Mouse (Mus musculus) yolk sac, embryonic 10.5 days (tissue): ENCODE results near the gene Tchh.
"Not testable (repeated sequence)": the region's sequence is repeated elsewhere in the genome, so short reads cannot be mapped to it uniquely, and the experiment has no call there.

Source experiments
- DNase-seq: peaks from one replicate; pipeline ENCODE4 v3.0.0-alpha.2; 2017; ENCODE audit warnings: low spot score

The Tchh gene

GRCm38 (mm10) chr3:93442030-93442429 is at the start of gene Tchh:
TSS of gene Tchh (plus strand) at chr3:93442330.
- DNase-seq = no peak

DNA sequence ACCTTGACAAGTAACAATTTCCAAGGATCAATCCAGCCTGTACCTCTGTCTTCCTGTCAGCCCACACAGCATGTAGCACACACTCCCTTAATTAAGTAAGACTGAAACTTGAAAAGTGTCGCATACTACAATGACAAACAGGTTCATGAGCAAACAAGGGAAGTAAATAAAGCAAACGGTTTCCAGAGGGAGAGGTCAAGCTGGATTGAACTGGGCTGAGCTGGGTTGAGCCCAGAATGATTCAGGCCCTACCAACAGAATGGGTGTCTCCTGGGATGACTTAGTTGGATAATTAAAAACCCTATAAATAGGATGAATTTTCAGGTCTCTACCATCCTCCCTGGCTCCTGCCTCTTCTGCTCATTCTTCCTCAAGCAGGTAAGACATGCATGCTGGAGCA is 48.8 kb upstream of the Tchh start, which contains the start of gene Rptn:
Rptn (plus strand) TSS at position 334 of the 400 bp plus-strand sequence.
- DNase-seq = no peak

GRCm38 (mm10) chr3:93403936-93404335 is 38.2 kb upstream of the Tchh start:
- no peak for DNase-seq

- peak; percentile 25 for DNase-seq
Measured at GRCm38 (mm10) chr3:93406992-93407391, 35.1 kb upstream of the Tchh start.

- no peak for DNase-seq
Measured at GRCm38 (mm10) chr3:93411905-93412304, 30.2 kb upstream of the Tchh start.

DNA sequence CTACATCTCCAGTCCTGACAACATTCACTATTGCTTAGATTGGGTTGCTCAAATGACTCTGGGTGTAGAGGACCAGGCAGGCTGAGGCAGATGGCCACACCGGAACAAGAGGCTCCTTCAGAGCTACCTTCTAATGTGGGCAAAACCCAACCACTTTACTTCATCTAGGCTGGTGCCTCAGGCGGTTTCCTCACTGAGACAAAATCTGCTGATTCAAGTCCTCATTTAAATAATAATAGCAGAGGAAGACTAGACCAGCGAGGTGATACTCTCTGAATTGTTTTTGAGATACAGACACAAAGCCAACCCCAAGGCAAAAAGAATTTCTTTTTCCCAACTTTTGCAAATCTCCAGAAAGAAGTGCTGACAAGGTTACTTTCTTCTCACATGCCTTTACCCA is 10.5 kb upstream of the Tchh start:
- no peak for DNase-seq

DNA sequence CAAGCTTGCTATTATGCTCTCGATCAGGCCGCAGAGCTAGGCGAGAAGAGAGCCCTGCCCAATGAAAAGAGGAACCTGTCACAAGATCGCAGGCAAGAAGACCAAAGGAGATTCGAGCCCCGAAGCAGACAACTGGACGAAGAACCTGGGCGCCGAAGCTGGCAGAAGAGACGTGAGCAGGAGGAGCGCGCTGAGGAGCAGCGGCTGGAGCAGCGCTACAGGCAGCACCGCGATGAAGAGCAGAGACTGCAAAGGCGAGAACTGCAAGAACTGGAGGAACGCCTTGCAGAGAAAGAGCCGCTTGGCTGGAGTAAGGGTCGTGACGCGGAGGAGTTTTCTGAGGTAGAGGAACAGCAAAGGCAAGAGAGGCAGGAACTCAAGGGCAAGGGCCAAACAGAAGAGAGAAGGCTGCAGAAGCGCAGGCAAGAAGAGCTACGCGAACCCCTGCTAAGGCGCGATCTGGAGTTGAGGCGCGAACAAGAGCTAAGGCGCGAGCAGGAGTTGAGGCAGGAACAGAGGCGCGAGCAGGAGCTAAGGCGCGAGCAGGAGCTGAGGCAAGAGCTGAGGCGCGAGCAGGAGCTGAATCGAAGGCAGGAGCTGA is 1.5 kb downstream of the Tchh start:
- DNase-seq = peak; percentile 62

DNA sequence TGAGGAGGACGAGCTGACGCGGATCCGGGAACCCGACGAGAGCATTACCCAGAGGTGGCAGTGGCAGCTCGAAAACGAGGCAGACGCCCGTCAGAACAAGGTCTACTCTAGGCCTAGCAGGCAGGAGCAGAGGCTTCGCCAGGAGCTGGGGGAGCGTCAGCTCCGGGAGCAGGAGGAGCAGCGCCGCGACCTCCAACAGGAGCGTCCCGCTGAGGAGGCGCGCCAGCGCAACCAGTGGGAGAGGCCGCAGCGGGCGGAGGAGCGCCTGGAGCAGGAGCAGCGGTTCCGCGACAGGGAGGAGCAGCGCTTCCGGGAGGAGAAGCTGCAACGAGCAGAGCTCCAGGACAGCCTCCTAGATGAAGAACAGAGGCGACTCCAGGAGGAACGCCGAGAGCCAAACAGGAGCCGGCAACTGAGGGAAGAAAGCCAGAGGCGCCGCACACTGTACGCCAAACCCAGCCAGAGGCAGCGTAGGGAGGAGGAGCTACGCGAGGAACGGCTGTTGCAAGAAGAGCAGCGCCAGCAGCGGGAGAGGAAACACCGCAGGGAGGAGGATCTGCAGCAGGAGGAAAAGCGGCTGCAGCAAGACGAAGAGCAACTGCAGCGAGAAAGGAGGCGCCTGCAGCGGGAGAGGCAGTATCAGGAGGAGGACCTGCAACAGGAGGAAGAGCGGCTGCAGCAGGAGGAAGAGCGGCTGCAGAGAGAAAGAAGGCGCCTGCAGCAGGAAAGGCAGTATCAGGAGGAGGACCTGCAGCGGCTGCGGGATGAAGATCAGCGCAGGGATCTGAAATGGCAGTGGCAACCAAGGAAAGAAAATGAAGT is 2.4 kb downstream of the Tchh start:
- DNase-seq = peak; percentile 85

GRCm38 (mm10) chr3:93445165-93445705 is 3.1 kb downstream of the Tchh start:
- DNase-seq = peak; percentile 56

GRCm38 (mm10) chr3:93446128-93446755 is 4.1 kb downstream of the Tchh start:
- DNase-seq = peak; percentile 52

GRCm38 (mm10) chr3:93446756-93447137 is 4.6 kb downstream of the Tchh start:
- not testable (repeated sequence) for DNase-seq

DNA sequence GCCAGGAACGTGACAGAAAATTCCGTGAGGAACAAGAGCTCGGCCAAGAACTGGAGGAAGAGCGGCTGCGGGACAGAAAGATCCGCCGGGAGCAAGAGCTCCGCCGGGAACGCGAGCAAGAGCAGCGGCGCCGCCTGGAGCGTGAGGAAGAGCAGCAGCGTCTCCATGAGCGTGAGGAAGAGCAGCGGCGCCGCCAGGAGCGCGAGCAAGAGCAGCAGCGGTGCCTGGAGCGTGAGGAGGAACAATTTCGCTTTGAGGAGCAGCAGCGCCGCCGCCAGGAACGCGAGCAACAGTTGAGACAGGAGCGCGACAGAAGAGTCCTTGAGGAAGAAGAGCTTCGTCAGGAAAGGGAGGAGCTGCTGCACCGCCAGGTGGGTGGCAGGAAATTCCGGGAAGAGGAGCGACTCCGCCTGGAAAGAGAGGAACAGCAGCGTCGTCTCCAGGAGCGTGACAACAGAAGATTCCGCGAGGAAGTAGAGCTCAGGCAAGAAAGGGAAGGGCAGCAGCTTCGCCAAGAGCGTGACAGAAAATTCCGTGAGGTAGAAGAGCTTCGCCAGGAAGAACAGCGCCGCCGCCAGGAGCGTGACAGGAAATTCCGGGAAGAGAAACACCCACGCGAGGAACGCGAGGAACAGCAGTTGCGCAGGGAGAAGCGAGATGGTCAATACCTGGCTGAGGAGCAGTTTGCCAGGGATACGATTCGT is 5.2 kb downstream of the Tchh start:
- DNase-seq = peak; percentile 84

GRCm38 (mm10) chr3:93466556-93466955 is 24.4 kb downstream of the Tchh start:
- DNase-seq = no peak

- no peak for DNase-seq
Measured at GRCm38 (mm10) chr3:93467130-93467529, 25.0 kb downstream of the Tchh start.

GRCm38 (mm10) chr3:93468561-93468960 is 26.4 kb downstream of the Tchh start, which contains the start of gene Tchhl1:
TSS of gene Tchhl1 (plus strand) at chr3:93468754.
- no peak for DNase-seq

DNA sequence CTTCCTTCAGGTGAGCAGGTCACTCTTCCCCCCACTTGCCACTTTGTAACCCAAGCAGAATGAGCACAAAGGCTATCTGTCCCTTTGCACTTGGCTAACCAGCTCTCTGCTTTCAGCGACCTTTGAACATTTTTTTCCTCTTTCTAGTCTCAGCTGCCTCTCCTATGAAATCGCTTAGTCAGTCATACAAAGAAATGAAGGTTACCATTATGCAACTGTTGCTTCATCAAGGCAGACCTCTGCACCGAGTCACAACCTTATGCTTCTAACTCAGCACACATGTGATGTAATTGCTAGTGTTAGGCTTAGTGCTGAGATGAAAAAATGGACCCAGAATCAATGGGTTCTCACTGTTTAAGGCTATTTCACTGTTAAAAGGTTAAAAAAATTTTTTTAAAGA is 27.5 kb downstream of the Tchh start:
- peak; percentile 74 for DNase-seq

DNA sequence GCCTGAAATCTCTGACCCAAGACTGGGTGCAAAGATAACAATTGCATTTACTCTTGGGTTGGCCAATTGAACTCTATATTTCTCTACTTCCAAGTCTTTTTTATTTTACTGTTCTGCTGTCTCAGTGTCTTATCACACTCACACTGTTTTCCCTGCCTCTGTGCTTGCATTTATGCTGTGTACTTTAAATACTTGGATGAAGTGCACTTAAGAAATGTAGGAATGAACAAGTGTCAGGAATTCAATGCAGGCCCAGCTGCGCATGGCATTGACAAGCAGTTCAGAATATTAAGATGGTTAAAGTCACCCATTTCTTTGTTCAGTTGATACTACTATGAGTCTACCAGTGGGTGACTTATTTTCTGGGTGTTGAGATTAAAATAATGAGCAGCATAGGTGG is 37.9 kb downstream of the Tchh start:
- no peak for DNase-seq

DNA sequence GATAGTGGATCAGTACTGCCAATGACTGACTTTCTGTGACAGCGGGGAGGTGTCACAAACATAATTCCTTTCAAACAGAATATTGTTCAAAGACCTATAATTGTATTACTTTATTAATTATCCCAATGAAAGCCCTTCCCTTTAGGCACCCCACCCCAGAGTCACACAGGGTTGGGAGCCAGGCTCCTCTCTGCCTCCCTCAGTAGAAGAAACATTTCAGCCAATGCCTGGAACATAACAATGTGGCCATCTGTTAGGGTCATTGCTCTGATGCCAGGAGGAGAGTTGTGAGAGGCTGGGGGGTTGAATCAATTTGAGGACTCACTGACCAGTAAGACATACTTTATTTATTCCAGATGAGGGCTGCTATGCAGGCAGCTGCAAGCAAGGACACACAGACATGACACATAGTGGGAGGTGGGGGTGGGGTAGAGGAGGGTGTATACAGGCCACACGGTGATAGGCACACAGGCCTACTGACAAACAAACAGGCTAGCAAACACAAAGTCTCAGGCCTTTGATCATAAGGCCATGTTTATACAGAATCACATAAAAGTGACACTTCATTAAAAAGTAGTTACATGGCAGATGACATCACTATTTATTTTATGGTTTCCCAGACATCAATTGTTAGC is 40.0 kb downstream of the Tchh start:
- no peak for DNase-seq

GRCm38 (mm10) chr3:93485611-93486010 is 43.5 kb downstream of the Tchh start:
- DNase-seq = no peak

DNA sequence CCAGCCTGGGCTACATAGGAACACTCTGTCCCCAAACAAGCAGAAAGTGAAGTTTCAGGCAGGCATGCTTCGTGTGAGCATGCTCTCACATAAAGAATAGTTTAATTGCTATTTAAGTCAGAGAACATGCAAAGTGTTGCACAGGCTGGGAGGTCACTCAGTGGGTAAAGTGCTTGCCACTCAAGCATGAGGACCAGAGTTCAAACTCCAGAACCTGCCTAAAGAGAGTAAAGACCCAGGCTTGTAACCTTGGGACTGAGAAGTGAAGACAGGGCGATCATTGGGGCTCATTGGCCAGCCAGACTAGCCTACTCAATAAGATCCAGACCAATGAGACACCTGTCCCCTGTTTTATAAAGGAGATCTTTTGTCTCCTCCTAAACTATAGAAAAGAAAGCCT is 46.4 kb downstream of the Tchh start:
- no peak for DNase-seq

GRCm38 (mm10) chr3:93492176-93492575 is 50.0 kb downstream of the Tchh start:
- no peak for DNase-seq

DNA sequence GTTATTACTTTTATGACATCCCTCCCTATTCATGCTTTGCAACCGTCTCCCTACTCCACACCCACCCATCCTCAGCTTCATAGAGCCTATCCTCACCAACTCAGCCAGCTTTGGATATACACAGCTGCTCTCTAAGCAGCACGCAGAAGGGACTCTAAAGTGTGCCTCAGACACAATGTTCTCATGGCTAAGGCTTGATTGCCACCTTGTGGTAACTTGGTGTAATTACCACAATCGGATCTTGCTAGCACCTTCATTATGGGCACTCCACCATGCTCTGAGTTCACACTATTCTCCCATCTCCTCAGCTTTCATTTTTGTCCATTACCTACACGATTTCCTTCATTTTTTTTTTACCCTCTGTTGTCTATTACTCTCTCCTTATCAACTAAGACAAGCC is 51.9 kb downstream of the Tchh start:
- DNase-seq = peak; percentile 52
